Mouse (Mus musculus) embryonic facial prominence, embryonic 10.5 days (tissue): ENCODE data around the gene Mapk14. TPM values are rescaled to one million over a fixed set of nuclear protein-coding genes. Genes with fewer than 3 reads are reported as not detected.

Experiments
- DNase-seq: peaks from one replicate; pipeline ENCODE4 v3.0.0-alpha.2; 2017; ENCODE audit warnings: low spot score
- H3K27ac ChIP-seq: fragments of 300-500 bp; sonication (generic); replicated peaks from 2 replicates; pipeline ENCODE4 v1.5.1; 2016; ENCODE audit warnings: mild to moderate bottlenecking
- H3K27me3 ChIP-seq: fragments of 300-500 bp; sonication (generic); replicated peaks from 2 replicates; pipeline ENCODE4 v1.6.1; 2016; ENCODE audit warnings: low read depth, mild to moderate bottlenecking; ENCODE audit not compliant: poor library complexity, severe bottlenecking
- H3K36me3 ChIP-seq: fragments of 300-500 bp; sonication (generic); replicated peaks from 2 replicates; pipeline ENCODE4 v1.6.1; 2016; ENCODE audit warnings: mild to moderate bottlenecking, moderate library complexity
- H3K4me1 ChIP-seq: fragments of 300-500 bp; sonication (generic); 2 replicates; pipeline ENCODE4 v1.6.1; 2016
- H3K4me3 ChIP-seq: fragments of 300-500 bp; sonication (generic); 2 replicates; pipeline ENCODE4 v1.5.1; 2016; ENCODE audit warnings: mild to moderate bottlenecking, moderate library complexity
- H3K9me3 ChIP-seq: fragments of 300-500 bp; sonication (generic); 2 replicates; pipeline ENCODE4 v1.6.1; 2016; ENCODE audit warnings: mild to moderate bottlenecking
- WGBS: fragments of 180-500 bp; shearing (Covaris S2); methylation state at CpG from one replicate; pipeline ENCODE4 v1.1.7; 2016; 5-methylcytosine and 5-hydroxymethylcytosine counted together
- polyA plus RNA-seq: library from polyadenylated mRNA; unstranded; fragments of >200 nt; fragmentation: Nextera tagmentation; extraction: Ambion mirVana; gene quantifications from 2 replicates; pipeline ENCODE4 v1.2.1, GENCODE M21; 2016

The Mapk14 gene
- polyA plus RNA-seq, 1 experiment from 2014 or later: 48.1 TPM

DNA sequence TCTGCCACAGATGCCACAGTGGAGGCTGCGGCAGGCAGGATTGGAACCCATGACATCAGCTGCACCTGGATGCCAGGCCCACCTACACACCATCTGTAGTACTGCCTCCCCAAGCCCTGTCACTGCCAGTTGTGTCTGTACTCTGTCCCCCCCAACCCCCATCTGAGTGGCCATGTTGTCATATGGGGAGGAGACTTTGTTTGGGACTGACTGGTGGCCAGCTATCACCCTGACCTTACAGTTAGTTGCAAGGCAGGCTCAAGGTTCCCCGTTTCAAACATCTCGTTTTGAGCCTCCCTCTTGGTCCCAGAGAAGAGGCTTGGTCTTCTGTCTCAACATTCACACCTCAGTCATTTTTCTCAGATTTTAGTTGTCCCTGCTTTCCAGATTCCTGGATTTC, 88.6 kb downstream of the Mapk14 start:
- DNase-seq: no peak
- peaks cover 4% of the 10 kb centered on the region; the same call in 1 of the 2 replicates for H3K36me3 ChIP-seq
- no peak overlapping the region for H3K27ac ChIP-seq
- no peaks in the 10 kb centered on the region for H3K27me3 ChIP-seq
- H3K9me3 ChIP-seq: no peaks in the 10 kb centered on the region
- H3K4me1 ChIP-seq: peaks cover 10% of the 10 kb centered on the region
- 90% methylated on average over 3 of the region's 3 CpGs for WGBS
- H3K4me3 ChIP-seq: no peak overlapping the region

DNA sequence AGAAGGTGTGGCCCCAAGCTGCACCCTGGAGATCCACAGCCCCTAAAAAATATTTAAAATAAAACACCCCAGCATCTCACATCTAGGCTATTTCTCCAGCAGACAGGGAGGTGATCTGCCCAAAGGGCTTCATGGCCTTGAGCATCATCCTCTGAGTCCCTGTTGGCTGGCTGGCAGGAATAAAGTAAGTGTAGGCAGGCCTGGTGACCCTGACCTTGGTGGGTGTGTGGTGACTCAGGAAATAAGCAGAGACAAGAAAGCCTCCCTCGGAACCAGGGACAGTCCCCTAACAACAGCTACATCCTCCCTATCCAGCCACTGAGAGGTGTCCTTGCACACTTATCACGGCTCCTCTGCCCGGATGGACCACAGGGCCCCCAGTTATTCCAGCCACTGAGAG, 89.7 kb downstream of the Mapk14 start:
- Histone ChIP-seq H3K36me3 (peaks cover 4% of the 10 kb centered on the region; the same call in 1 of the 2 replicates), H3K4me1 (peaks cover 10% of the 10 kb centered on the region), H3K9me3 (no peaks in the 10 kb centered on the region), H3K27me3 (no peaks in the 10 kb centered on the region), H3K27ac (no peak overlapping the region), H3K4me3 (no peak overlapping the region)
- 72% methylated on average over 3 of the region's 3 CpGs for WGBS
- no peak for DNase-seq

DNA sequence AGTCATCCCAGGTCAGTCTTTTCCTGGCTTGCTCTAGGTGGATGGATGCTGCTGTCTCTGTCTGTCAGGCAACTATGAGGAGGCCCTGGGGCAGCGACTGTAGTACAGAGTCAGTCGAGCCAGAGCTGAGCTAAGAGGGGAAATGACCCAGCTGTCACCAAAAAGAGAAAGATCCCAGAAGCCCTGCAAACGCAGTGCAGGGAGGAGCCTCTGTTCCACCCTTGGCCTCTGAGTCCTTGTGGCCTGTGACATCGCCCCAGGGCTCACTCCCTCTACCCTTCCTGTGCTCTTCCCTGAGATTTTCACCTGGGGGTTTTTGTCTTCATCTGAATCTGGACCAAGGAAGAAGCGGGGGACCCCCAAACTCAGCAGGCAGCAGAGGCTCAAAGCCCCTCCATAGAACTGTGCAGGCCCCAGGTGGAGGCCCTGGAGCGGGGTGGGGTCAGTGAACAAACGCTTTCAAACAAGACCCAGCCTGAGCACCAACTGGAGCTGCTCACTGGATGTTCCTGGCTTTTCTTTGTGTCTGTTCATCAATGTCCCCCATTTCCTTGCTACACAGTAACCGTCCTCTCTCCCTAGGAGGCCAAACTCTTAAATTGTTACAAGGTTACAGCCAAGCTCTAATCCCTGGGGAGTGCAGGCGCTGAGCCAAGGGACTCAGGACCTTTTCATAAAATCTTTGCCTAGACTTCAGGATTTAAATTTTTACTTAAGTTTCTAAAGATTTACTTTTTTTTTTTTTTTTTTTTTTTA, 90.3 kb downstream of the Mapk14 start:
- H3K27ac ChIP-seq: peak overlapping the region; percentile 51; the same call in 1 of the 2 replicates
- H3K4me3 ChIP-seq: no peak overlapping the region
- no peak for DNase-seq
- H3K9me3 ChIP-seq: no peaks in the 10 kb centered on the region
- H3K4me1 ChIP-seq: peaks cover 10% of the 10 kb centered on the region
- WGBS: 52% methylated on average over 9 of the region's 9 CpGs
- no peaks in the 10 kb centered on the region for H3K27me3 ChIP-seq
- H3K36me3 ChIP-seq: no peaks in the 10 kb centered on the region; the same call in 1 of the 2 replicates

DNA sequence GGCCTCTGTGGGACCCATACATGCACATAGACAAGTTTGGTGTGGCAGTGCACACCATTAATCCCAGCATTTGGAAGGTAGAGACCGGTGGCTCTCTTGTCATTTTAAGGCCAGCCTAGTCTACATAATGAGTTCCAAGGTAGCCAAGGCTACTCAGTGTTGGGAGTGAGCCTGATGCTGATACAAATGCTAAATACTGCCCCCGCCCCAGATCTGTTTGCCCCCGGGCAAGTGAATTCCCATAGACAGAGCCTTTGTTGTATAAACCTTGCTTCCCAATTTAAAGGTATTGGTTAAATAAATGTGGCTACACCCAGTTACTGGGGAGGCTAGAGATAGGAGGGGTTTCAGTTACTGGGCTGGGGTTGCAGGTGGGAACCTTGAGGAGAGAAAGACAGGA, 93.9 kb downstream of the Mapk14 start:
- Histone ChIP-seq H3K4me1 (peaks cover 10% of the 10 kb centered on the region), H3K4me3 (no peak overlapping the region), H3K27me3 (no peaks in the 10 kb centered on the region), H3K36me3 (no peaks in the 10 kb centered on the region), H3K9me3 (no peaks in the 10 kb centered on the region), H3K27ac (no peak overlapping the region)
- DNase-seq: no peak
- 85% methylated on average over 3 of the region's 3 CpGs for WGBS

DNA sequence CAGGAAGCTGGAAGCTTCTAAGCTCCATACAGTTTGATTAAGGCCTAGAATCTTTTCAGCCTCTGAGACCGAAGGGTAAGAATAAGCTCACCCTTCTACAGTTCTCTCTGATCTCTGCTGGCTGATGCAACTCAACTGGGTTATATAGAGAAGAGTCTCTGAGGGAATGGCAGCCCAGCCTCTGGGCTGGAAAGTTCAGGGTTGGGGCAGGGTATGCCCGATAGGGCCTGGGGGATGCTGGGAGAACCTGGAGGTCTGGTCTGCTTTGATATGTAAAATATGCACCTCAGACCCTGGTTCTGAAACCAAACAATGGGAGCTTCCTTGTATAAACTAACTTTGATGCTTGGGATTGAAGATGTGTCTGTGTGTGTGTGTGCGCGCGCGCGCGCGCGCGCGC, 96.4 kb downstream of the Mapk14 start:
- Histone ChIP-seq H3K27me3 (no peaks in the 10 kb centered on the region), H3K4me1 (no peaks in the 10 kb centered on the region), H3K36me3 (no peaks in the 10 kb centered on the region), H3K9me3 (no peaks in the 10 kb centered on the region), H3K4me3 (no peak overlapping the region), H3K27ac (no peak overlapping the region)
- no peak for DNase-seq
- WGBS: 96% methylated on average over 12 of the region's 12 CpGs

DNA sequence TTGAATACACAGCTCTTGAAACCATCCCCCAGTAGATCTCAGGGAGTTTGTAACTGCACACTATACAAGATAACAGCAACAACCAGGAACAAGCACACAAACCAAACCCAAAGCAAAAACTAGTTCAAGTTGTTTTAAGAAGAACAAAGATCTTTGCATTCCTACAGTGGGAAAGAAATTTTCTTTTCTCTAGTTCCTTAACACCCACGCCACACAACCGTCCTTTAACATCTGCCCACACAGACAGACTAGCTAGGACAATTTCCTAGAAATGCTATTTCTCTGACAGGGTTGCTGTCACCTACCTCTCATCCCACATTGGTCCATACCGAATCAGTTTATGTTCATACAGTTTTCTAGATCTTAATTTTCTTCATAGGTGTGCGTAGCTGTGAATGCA, 105.9 kb downstream of the Mapk14 start:
- H3K27ac ChIP-seq: no peak overlapping the region
- H3K27me3 ChIP-seq: 0 out of 2 replicates have a peak, but pooled peaks cover 3% of the 10 kb centered on the region
- WGBS: 90% methylated on average over 4 of the region's 4 CpGs
- peaks cover 24% of the 10 kb centered on the region for H3K4me1 ChIP-seq
- 0 out of 2 replicates have a peak, but pooled peaks cover 6% of the 10 kb centered on the region for H3K9me3 ChIP-seq
- H3K36me3 ChIP-seq: no peaks in the 10 kb centered on the region
- H3K4me3 ChIP-seq: no peak overlapping the region
- no peak for DNase-seq

Other genes starting within 250 kb of the Mapk14 start
- gene Fkbp5, start 173.8 kb upstream of the Mapk14 start, polyA plus RNA-seq: 32.0 and 32.8 TPM in 2 replicates
- not detected in 2 replicates for gene Armc12, start 160.5 kb upstream of the Mapk14 start, polyA plus RNA-seq
- not detected in 2 replicates for gene Clpsl2, start 141.9 kb upstream of the Mapk14 start, polyA plus RNA-seq
- gene Clps, start 130.6 kb upstream of the Mapk14 start, polyA plus RNA-seq: not detected in 2 replicates
- gene Lhfpl5, start 115.7 kb upstream of the Mapk14 start, polyA plus RNA-seq: 1.1 TPM in 2 replicates
- gene Srpk1, start 68.6 kb upstream of the Mapk14 start, polyA plus RNA-seq: 130 and 133 TPM in 2 replicates
- gene Slc26a8, start 1.1 kb upstream of the Mapk14 start, polyA plus RNA-seq: 0.21 and 0.77 TPM in 2 replicates
- 3.3 and 3.6 TPM in 2 replicates for gene AC170998.1, start 34.8 kb downstream of the Mapk14 start, polyA plus RNA-seq
- 16.5 and 19.4 TPM in 2 replicates for gene Mapk13, start 78.0 kb downstream of the Mapk14 start, polyA plus RNA-seq
- gene Brpf3, start 109.8 kb downstream of the Mapk14 start, polyA plus RNA-seq: 9.1 and 12.1 TPM in 2 replicates
- 0.09 TPM in 1 of 2 replicates, not detected in the other for gene Pnpla1, start 167.1 kb downstream of the Mapk14 start, polyA plus RNA-seq
- gene 4930539E08Rik, start 224.0 kb downstream of the Mapk14 start, polyA plus RNA-seq: 0.10 and 0.17 TPM in 2 replicates